Mouse (Mus musculus) lung, embryonic 16.5 days (tissue): ENCODE data around the gene Setd2. TPM values are rescaled to one million over a fixed set of nuclear protein-coding genes. Genes with fewer than 3 reads are reported as not detected.

Experiments used
- ATAC-seq: fragments of 200-750 bp; cut with Nextera tagmentation; 2 replicates; pipeline ENCODE4 v1.8.0; 2017; ENCODE audit warnings: low read depth, mild to moderate bottlenecking, moderate library complexity
- H3K27ac ChIP-seq: fragments of 300-500 bp; sonication (generic); 2 replicates; pipeline ENCODE4 v1.5.1; 2014; ENCODE audit warnings: mild to moderate bottlenecking, control low read depth, low read length
- H3K27me3 ChIP-seq: fragments of 300-500 bp; sonication (generic); 2 replicates; pipeline ENCODE4 v1.6.1; 2014; ENCODE audit warnings: low read depth, low read length, mixed read lengths; ENCODE audit not compliant: control insufficient read depth, insufficient read depth
- H3K36me3 ChIP-seq: fragments of 300-500 bp; sonication (generic); 2 replicates; pipeline ENCODE4 v1.6.1; 2014; ENCODE audit warnings: low read length; ENCODE audit not compliant: control insufficient read depth, insufficient read depth
- H3K4me1 ChIP-seq: fragments of 300-500 bp; sonication (generic); replicated peaks from 2 replicates; pipeline ENCODE4 v1.6.1; 2014; ENCODE audit warnings: low read length, mixed read lengths; ENCODE audit not compliant: control insufficient read depth, insufficient read depth
- H3K4me2 ChIP-seq: fragments of 300-500 bp; sonication (generic); 2 replicates; pipeline ENCODE4 v1.6.1; 2014; ENCODE audit warnings: low read depth, low read length, control low read depth
- H3K4me3 ChIP-seq: fragments of 300-500 bp; sonication (generic); 2 replicates; pipeline ENCODE4 v1.5.1; 2014; ENCODE audit warnings: mild to moderate bottlenecking, low read length, control low read depth
- H3K9ac ChIP-seq: fragments of 300-500 bp; sonication (generic); 2 replicates; pipeline ENCODE4 v1.6.1; 2014; ENCODE audit warnings: low read length, control low read depth
- H3K9me3 ChIP-seq: fragments of 300-500 bp; sonication (generic); 2 replicates; pipeline ENCODE4 v1.6.1; 2016; ENCODE audit warnings: low read length; ENCODE audit not compliant: control insufficient read depth
- WGBS: fragments of 180-500 bp; shearing (Covaris S2); extraction: QIAGEN DNeasy Blood & Tissue Kit; methylation state at CpG from one replicate; pipeline ENCODE4 v1.1.7; 2014; 5-methylcytosine and 5-hydroxymethylcytosine counted together
- polyA plus RNA-seq: library from polyadenylated mRNA; unstranded; fragments of >200 nt; fragmentation: Nextera tagmentation; extraction: Ambion mirVana; gene quantifications from 2 replicates; pipeline ENCODE4 v1.2.1, GENCODE M21; 2015

Gene Setd2
- polyA plus RNA-seq, 1 experiment from 2014 or later = 31.7 TPM

DNA sequence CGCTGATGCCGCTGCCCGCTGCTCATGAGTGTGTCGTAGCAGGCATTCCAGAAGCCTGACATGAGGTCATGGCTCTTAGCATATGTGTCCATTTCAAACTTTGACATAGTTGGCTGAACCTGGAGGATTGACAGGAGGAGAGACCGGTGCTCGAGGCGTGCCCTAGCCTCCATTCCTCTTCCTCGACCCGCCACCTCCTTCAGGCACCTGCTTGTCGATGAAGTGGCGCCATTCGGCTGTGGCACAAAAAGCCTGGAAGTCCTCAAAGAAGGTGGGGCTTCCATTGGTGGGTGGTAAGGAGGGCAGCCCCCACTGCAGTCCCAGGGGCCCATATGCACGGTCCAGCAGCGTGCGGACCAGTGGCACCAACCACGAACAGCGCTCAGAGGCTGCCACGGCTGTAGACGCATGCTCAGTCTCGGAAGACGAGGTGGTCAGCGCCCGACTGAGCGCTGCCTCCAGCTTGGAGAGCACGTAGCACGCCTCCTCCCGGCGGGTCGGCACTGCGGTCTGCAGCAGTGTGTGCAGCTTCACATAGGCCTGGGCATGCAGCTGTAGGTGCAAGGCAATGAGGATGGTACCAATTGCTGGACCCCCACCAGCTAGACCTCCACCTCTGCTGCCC lies 99.4 kb downstream of the Setd2 start:
- no peak for ATAC-seq
- H3K36me3 ChIP-seq = no peaks in the 10 kb centered on the region; the same call in 1 of the 2 replicates
- no peak overlapping the region for H3K9ac ChIP-seq
- peaks cover 9% of the 10 kb centered on the region for H3K27me3 ChIP-seq
- no peak overlapping the region for H3K27ac ChIP-seq
- H3K4me2 ChIP-seq = peak overlapping the region; percentile 14; the same call in 1 of the 2 replicates
- H3K4me3 ChIP-seq = no peak overlapping the region
- 31% methylated on average over 30 of the region's 30 CpGs for WGBS
- H3K9me3 ChIP-seq = no peaks in the 10 kb centered on the region
- no peaks in the 10 kb centered on the region for H3K4me1 ChIP-seq

DNA sequence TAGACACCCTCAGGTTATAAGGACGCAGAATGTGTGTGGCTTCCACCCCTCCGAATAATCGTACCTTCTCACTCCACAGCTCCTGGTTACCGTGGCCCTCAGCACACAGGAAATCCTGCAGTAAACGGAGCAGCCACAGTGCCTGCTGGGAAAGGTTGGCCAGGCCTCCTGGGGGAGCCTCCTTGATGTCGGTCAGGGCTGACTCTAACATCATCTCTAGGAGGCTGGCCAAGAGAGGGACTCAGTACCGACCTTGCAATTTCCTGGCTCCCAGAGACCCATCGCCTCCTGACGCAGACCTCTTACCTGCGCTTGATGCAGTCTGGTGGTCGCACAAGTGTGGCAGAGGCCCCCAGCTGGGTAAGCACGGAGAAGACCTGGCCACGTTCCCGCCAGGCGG lies 100.3 kb downstream of the Setd2 start:
- H3K4me1 ChIP-seq = no peaks in the 10 kb centered on the region
- no peak for ATAC-seq
- H3K27ac ChIP-seq = no peak overlapping the region
- H3K36me3 ChIP-seq = no peaks in the 10 kb centered on the region; the same call in 1 of the 2 replicates
- no peak overlapping the region for H3K9ac ChIP-seq
- no peak overlapping the region for H3K4me3 ChIP-seq
- 72% methylated on average over 15 of the region's 15 CpGs for WGBS
- no peaks in the 10 kb centered on the region for H3K9me3 ChIP-seq
- peaks cover 9% of the 10 kb centered on the region for H3K27me3 ChIP-seq
- no peak overlapping the region for H3K4me2 ChIP-seq

DNA sequence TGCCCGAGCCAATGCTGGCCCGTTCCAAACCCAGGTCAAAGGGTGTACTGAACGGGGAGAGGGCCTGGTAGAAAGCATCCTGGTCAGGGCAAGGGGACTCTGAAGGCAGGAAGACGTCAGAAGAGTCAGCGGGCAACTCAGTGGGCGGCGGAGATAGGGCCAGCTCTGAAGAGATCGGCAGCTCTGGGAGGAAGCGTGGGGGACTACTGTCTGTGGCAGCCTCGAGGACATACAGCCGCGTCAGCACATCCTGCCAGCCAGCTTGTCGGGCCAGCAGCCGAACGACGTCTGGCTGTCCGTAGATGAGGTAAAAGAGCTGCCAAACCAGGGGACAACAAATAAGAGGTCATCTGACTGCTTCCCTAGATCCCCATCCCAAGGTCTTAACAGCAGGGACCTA lies 101.5 kb downstream of the Setd2 start:
- WGBS = 66% methylated on average over 17 of the region's 17 CpGs

DNA sequence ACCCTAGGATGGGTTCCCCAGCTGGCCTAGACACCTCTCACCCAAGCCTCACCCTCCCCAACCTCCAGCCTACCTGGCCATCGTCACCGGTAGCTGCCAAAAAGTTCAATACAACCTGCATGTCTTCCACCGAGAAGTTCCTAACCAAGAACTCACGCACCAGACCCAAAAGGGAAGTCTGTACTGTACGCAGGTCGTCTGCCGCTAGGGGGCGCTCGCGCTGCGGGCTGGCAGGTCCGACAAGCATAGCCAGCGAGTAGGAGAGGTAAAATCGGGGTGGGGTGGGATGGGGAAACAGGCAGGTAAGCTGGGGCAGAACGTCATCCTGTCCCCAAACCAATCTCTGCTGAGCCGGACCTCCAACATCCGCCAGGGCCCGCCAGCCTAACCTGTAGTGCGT lies 102.8 kb downstream of the Setd2 start:
- Histone ChIP-seq H3K4me3 (no peak overlapping the region), H3K4me1 (no peaks in the 10 kb centered on the region), H3K9ac (no peak overlapping the region), H3K9me3 (no peaks in the 10 kb centered on the region), H3K36me3 (peaks cover 3% of the 10 kb centered on the region; the same call in 1 of the 2 replicates), H3K27ac (no peak overlapping the region), H3K27me3 (peaks cover 9% of the 10 kb centered on the region), H3K4me2 (no peak overlapping the region)
- 10% methylated on average over 19 of the region's 19 CpGs for WGBS
- 0 out of 2 replicates have a peak, but pooled peaks have one; percentile 59 for ATAC-seq

More for the DNA sequence above, 101.5 kb downstream of the Setd2 start:
- ATAC-seq = no peak
- Histone ChIP-seq H3K27me3 (peaks cover 9% of the 10 kb centered on the region), H3K9me3 (no peaks in the 10 kb centered on the region), H3K27ac (no peak overlapping the region), H3K4me1 (no peaks in the 10 kb centered on the region), H3K9ac (no peak overlapping the region), H3K4me3 (no peak overlapping the region), H3K36me3 (peaks cover 3% of the 10 kb centered on the region; the same call in 1 of the 2 replicates), H3K4me2 (no peak overlapping the region)

DNA sequence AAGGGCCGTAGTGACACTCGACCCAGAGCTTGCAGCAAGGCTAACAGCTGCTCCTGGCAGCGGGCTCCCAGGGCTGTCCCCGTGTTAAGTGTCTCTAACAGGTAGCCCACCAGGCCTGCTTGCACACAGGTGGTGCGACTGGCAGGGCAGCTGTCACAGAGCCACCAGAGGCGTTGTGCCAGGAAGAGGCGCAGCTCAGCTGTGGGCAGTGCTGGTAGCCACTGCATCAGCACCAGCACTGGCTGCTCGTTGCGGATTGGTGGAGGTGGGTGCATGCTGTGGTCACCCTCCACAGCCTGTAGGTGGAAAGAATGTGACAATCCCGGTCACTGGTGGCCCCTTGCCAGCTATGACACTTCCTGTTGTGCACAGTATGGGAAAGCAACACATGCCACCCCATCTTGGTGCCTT lies 106.2 kb downstream of the Setd2 start:
- Histone ChIP-seq H3K4me2 (no peak overlapping the region), H3K4me1 (no peaks in the 10 kb centered on the region), H3K9ac (no peak overlapping the region), H3K4me3 (no peak overlapping the region), H3K36me3 (peaks cover 3% of the 10 kb centered on the region; the same call in 1 of the 2 replicates), H3K27ac (no peak overlapping the region), H3K9me3 (no peaks in the 10 kb centered on the region), H3K27me3 (no peaks in the 10 kb centered on the region; the same call in 1 of the 2 replicates)
- no peak for ATAC-seq
- WGBS = 74% methylated on average over 10 of the region's 10 CpGs

DNA sequence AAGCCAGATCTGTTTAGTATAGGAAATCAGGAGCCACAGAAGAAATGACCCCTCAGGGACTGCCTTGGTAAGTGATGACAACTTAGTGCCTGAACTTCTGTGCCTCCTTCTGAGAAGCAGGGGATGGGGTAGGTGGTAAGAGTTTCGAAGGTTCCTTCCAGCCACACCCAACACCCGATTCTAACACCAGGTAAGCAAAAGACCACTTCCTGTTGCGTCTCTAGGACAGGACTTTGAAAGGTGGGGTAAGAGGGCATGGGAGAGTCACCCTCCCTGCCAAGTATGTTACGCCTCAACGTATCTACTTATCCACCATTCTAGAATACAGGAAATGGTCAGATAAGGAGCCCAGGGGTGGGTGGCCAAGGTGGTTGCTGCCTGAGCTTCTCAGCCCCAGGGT lies 108.6 kb downstream of the Setd2 start:
- Histone ChIP-seq H3K27me3 (no peaks in the 10 kb centered on the region), H3K4me2 (no peak overlapping the region), H3K4me1 (no peaks in the 10 kb centered on the region), H3K4me3 (no peak overlapping the region), H3K9ac (no peak overlapping the region), H3K9me3 (no peaks in the 10 kb centered on the region), H3K36me3 (0 out of 2 replicates have a peak, but pooled peaks cover 3% of the 10 kb centered on the region), H3K27ac (no peak overlapping the region)
- ATAC-seq = no peak
- WGBS = 80% methylated on average over 5 of the region's 5 CpGs

DNA sequence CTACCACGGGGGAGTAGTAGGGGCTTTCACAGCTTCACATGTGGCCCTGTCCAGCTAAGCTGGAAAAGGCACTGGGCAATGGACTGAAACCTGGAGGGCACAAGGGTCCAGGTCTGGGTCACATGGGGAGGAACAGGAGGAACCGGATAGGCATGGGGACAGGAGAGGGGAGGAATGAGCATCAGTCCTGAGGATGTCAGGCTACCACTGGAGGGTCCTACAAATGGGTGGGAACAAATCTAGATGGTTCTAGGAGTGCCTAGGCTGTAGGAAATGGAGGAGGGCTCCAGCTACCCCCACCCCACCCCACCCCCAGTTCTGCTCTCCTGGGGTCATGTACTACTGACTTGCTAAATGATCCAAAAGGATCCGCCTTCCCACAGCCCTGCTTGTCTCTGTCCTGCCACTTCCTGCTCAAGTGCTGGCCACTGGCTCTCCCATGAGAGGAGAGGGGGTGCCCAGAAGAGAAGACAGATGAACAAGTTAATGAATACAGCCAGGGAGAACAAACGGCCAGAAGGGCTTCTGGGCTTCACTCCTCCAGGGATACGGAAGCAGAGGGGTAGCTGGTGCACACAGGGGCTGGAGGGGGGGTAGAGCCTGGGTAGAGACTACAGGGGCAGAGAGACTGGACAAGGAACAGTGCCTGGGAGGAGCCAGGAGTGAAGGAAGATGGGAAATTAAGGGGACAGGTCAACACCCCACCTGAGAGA lies 110.6 kb downstream of the Setd2 start:
- no peaks in the 10 kb centered on the region for H3K27me3 ChIP-seq
- no peaks in the 10 kb centered on the region for H3K4me1 ChIP-seq
- no peak overlapping the region for H3K9ac ChIP-seq
- H3K9me3 ChIP-seq = no peaks in the 10 kb centered on the region
- ATAC-seq = no peak
- H3K4me3 ChIP-seq = no peak overlapping the region
- no peak overlapping the region for H3K4me2 ChIP-seq
- no peak overlapping the region for H3K27ac ChIP-seq
- H3K36me3 ChIP-seq = 0 out of 2 replicates have a peak, but pooled peaks cover 3% of the 10 kb centered on the region
- 36% methylated on average over 5 of the region's 5 CpGs for WGBS

DNA sequence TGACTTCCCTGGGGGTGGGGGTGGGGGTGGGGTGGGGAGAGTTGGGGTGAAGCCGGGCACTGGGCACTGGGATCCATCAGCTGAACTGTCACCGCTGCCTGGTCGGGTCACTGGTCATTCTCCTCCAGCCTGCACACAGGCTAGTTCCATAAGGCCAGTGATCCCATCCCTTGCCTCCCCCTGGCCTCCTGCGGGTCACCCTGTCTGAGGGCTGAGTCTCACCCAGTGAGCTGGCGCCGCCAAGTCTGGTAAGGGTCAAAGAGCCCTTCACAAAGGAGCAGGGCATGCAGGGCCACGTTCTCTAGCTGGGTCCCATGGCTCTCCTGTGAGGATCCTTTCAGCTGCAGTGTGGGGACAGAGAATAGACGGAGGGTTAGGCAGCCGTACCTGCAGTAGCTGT lies 111.4 kb downstream of the Setd2 start:
- H3K4me1 ChIP-seq = no peaks in the 10 kb centered on the region
- WGBS = 47% methylated on average over 9 of the region's 9 CpGs
- ATAC-seq = no peak
- H3K27me3 ChIP-seq = no peaks in the 10 kb centered on the region
- H3K27ac ChIP-seq = no peak overlapping the region
- no peak overlapping the region for H3K4me2 ChIP-seq
- no peaks in the 10 kb centered on the region for H3K36me3 ChIP-seq
- no peak overlapping the region for H3K4me3 ChIP-seq
- no peak overlapping the region for H3K9ac ChIP-seq
- H3K9me3 ChIP-seq = no peaks in the 10 kb centered on the region

DNA sequence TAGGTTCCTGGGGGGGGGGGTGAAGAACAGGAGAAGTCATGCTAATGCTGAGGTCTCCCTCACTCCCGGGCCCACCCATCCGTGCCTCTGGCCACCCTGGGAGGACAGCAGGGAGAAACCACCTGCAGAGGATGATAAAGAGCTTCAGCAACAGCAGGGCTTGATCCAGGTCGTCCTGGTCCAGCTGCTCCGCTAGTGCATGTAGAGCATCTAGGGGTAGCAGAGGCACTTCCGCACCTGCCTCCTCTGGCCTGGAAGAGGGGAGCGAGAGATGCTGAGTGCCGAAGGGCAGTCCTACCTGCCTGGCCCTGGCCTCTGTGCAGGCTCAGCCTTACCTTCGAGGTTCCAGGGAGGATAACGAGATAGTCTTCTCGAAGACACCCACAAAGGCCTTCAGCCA lies 111.9 kb downstream of the Setd2 start:
- ATAC-seq = no peak
- Histone ChIP-seq H3K9me3 (no peaks in the 10 kb centered on the region), H3K9ac (no peak overlapping the region), H3K4me2 (no peak overlapping the region), H3K36me3 (no peaks in the 10 kb centered on the region), H3K27me3 (no peaks in the 10 kb centered on the region), H3K4me1 (no peaks in the 10 kb centered on the region), H3K27ac (no peak overlapping the region), H3K4me3 (no peak overlapping the region)
- 76% methylated on average over 10 of the region's 10 CpGs for WGBS
